Mouse (Mus musculus) T-cell, adult 2 months (primary cell): ENCODE data around the gene Agpat3.

Source experiments
- DNase-seq: peaks from one replicate; pipeline ENCODE4 v3.0.0; 2022; ENCODE audit warnings: low spot score

Gene Agpat3

DNA sequence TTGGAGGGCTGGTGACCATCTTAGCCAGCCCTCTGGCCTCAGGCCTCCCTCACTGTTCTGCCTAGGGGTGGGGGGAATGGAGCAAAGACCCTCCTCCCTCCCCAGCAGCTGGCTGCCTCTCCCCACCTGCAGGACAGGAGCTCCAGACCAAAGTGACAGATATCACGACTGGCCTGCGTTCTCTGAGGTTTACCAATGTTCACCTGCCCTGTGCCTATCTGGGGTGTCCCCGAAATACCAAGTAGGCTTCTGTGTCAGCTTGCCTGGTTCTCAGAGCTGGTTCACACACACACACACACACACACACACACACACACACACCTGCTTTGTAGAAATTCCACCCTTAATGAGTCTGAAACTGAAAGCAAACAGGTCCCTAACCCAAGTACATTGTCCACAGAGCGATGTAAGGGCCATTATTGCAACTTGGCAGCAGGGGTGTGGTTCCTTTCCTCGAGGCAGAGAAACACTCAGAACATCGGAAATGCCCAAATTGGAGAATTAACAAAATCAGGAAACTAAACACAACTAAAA, 94.1 kb downstream of the Agpat3 start:
- DNase-seq: no peak

DNA sequence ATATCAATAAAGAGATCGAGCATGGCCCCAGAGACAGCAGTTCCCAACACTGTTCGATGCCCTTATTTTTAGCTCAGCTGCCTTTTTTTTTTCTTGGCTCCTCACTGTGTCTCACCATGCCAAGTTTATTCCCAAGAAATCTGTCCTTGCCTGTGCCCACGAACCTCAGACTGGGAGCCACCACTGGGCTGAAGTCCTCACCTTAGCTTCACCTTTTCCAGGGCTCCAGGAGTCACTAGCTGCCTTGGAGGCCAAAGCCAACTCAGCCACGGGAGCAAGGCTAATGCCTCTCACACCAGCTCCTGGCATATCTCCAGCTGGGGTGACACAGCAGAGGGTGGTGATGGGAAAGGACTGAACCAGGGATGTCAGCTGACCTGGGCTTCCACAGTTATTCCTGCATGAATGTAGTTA, 96.6 kb downstream of the Agpat3 start:
- DNase-seq: no peak

DNA sequence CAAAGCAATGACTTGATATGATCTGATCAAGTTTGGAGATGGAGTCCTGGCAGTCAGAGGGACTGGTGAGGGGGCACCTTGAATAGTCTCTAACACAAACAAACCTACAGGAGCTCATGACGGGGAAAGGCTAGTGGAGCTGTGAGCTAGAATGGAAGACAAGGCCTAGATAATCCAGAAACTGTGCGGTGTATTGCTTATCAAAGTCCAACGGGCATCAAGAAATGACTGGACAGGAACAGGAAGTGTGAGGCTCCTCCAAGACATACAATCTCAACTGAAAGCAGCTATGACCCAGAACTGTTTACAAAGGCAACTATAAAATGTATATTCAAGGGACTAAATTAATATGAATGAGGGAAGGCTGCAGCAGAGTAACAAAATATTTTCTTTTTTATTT, 105.1 kb downstream of the Agpat3 start:
- DNase-seq: no peak

DNA sequence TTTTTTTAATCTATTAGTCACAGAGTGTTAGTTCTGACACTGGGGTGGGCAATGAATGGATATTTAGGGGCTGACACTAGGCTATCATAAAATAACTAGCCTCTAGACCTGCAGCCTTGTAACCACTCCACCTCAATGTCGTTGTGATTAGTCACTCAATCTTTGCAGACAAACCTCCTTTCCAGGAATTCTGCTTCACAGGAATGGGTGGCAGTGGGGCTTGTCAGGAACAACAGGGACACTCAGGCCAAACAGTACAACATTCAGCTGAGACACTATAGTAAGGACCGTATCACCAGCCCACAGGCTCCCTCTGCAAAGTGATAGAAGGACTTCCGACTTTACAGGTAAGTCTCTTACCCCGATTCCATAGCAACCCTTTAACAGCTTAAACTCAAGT, 105.6 kb downstream of the Agpat3 start:
- DNase-seq: no peak

DNA sequence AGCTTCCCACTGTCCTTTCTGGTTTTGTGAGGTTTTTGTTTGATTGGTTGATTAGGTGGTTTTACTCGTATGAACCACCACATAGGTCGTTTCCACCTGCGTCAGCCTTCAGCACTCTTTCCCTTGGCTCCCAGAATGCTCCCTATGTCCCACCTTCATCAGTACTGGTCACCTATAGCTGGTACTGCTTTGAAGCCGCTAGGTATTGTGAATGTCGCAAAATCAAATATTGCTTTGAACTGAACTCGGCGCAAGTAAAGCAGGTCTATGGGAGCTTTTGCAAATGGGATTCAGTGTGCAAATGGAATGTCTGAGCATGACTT, 107.1 kb downstream of the Agpat3 start:
- no peak for DNase-seq

DNA sequence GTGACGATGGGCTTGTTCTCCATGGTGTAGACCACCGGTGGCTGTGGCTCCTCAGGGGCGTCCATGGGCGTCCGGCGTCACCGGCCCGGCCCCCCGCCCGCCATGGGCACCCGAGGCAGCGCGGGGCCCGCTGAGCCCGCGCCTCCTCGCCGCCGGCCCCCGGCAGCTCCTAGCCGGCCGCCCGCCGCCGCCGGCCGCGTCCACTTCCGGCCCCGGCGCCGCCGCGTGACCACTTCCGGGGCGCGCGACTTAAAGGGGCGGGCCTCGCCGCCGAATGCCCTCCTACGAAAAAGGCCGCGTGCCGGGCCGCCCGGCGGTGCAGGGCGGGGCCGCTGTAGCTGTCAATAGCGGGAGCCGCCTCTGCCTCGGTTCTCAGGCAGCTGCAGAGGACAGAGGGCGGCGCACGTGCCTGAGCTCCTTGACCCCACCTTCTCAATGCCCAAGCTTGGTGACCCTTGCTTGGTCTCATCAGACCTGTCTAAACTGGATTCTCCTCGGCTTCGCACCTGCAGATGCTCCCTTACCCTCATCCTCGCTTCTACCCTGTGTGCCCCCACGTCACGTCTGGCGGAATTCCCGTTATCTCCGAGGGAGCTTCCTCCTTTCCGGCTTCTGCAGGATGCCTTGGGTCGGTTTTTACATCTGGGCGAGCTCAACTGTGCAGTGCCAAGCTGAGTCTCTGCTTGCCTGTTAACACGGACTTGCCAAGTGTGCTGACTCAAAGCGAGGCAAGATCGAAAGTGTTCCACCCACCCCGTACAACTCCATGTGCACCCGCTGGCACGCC, 107.7 kb downstream of the Agpat3 start, which contains the start of gene Trappc10:
TSS of gene Trappc10 (minus strand) at position 204 of the 787 bp plus-strand sequence.
- DNase-seq: peak; percentile 86

DNA sequence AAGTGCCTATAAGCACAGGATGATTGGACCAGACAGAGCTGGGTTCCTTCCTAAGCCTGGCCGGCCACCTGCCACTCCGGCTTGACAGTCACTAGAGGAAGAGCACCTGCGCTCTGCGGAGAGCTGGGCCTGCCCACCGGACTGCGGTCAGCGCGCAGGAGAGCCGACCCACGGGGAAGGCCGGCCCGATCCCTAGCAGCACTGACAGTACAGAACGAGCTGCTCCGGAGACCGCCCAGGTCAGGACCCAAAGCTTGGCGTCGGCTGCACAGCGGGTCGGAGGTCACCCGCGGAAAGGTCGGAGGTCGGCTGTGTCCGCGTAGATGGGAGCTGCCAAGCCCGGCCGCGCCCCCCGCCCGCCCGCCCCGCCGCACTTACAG, 108.2 kb downstream of the Agpat3 start:
- DNase-seq: peak; percentile 24

DNA sequence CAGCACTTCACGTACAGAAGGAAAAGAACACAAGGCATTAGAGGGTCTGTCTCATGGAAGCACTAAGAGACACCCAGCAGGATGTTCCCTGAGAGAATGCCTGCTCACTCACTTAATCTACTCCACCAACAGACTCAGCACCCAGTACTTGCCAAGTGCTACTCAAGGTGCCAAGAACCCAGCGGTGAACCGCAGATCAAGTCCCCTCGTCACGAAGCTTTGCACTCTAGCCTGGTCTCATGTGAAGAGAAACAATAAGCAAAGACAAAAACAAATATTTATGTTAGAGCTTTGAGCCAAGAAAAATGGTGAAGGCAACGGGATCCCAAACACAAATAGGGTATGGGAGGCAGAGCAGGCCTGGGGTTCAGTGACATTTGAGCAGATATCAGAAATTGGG, 113.4 kb downstream of the Agpat3 start:
- DNase-seq: no peak

DNA sequence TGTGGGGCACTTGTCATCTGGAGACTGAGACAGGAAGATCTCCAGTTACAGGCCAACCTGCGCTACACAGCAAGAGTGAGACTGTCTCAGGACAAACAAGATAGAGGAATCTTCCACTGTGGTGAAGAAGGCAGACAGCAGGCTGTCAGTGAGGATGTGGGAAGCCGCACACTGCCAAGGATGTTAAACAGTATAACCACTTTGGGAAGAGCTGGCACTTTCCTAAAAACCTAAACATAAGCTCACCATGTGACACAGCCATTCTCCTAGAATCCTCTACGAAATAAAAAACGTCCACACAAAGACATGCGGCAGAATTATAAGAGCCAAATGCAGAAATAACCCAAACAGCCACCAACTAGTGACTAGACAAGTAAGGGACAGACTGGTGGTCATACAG, 114.0 kb downstream of the Agpat3 start:
- DNase-seq: no peak

DNA sequence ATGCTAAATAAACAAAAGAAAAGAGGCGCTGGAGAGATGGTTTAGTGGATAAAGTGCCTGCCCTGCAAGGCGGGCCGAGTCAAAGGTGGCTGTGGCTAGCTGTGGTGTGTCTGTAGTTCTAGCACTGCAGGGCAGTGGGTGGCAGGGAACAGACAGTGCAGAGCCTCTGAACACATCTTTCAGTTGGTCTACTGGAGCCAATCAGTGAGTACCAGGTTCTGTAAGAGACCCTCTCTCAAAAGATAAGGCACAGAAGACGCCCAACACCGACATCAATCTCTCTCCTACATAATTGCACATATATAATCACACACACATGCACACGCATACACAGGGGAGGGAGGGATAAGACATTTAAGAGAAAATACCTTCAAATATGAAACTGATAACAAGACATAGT, 114.5 kb downstream of the Agpat3 start:
- no peak for DNase-seq

DNA sequence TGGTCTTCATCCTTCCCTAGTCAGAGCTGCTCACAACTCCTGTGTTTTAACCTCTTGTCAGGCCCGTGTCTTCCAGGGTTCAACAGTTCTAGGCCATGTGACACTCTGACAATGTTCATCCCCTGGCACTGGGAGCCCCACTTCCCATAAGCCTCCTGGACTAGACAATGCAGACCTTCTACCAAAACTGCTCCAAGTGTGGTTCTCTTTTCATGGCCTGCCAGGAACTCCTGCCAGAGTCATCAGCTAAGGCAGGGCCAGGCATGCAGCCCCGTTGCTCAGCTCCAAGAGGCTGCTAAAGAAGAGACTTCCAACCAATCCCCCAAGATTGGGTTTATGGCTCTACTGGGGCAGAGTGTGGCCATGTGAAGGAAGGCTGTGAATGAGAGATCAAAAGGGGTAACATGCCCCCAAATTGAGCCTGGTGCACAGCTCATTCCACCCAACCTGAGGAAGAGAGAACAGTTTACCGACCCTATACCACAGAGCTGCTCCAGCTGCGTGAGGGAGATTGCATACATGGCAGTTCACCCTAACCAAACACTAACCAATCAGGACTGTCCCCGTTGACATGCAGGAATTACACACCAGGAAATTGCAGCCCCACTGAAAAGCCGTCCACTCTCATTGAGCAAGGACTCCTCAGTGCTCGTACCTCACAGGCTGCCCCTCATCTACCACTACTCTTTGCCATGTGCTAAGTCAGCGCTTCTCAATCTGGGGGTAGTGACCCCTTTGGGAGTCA, 115.2 kb downstream of the Agpat3 start:
- no peak for DNase-seq

DNA sequence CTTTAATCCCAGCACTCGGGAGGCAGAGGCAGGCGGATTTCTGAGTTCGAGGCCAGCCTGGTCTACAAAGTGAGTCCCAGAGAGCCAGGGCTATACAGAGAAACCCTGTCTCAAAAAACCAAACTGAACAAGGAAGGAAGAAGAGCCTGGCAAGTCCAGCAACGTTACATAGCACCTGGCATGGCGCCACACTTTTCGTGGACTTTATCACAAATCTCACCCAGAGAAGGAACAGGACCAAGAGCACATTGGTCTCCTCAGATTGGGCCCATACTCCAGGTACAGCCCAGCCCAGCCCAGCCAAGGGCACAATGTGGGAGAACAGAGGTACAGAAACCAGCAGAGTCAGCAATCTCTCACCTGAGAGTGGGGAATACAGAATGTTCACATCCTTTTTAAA, 118.5 kb downstream of the Agpat3 start:
- DNase-seq: no peak

DNA sequence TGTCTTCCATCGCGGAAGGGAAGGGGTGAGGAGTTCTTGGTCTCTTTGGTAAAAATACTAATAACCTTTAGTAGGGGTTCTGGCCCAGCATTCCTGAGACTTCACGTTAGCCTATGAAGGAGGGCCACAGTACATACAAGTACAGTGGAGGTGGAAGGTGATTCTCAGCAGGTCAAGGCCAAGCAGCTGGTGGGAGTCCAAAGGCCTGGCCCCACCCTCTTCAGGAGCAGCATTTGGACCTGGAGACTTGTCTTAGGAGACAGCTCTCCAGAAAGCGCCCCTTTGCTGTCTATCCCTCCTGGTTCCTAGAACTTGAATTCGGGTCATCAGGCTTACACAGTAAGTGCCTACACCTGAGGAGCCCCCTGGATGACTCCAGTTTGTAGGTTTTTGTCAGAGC, 119.1 kb downstream of the Agpat3 start:
- no peak for DNase-seq

DNA sequence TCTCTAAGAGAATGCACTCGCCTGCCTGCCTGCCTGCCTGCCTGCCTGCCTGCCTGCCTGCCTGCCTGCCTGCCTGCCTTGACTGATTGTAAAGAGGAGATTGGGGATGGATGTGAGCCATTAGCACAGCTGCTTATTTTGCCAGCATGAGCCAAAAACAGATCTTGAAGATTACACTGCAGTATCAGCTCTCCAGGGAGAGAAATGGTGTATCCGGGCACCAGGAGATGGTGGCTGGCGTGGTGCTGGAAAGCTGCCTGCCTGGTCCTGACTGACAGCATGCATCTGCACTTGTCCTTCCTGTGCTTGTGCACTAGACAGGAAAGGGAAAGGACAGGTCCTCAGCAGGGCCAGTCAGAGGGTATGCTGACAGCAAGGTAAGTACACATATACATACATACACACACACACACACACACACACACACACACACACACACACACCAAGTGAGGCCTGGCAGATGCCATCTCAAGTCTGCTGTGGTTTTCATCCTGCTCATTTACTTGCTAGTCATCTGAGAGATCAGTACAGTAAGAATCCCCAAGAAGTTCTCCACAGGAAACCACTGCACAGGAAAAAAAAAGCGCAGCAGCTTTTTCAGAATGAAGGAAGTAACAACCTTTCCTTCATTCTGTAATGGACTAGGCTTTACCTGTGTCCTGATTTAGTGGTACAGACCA, 119.8 kb downstream of the Agpat3 start:
- peak; percentile 25 for DNase-seq

DNA sequence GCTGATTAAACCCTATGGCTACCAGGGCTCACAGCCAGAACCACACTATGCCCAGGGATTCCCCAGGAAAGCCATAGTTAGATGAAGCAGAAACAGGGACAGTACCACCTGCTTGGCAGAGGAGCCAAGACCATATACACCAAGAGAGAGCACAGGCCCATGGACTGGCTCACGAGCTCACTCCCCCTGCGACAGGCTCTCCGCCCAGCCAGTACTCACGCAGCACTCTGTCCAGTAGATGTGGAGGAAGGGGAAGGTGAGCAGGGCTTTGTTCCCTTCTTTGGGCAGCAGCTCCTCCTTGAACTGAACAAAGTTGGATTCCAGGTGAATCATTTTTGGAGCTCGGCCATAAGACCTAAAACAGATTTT, 123.7 kb downstream of the Agpat3 start:
- no peak for DNase-seq

DNA sequence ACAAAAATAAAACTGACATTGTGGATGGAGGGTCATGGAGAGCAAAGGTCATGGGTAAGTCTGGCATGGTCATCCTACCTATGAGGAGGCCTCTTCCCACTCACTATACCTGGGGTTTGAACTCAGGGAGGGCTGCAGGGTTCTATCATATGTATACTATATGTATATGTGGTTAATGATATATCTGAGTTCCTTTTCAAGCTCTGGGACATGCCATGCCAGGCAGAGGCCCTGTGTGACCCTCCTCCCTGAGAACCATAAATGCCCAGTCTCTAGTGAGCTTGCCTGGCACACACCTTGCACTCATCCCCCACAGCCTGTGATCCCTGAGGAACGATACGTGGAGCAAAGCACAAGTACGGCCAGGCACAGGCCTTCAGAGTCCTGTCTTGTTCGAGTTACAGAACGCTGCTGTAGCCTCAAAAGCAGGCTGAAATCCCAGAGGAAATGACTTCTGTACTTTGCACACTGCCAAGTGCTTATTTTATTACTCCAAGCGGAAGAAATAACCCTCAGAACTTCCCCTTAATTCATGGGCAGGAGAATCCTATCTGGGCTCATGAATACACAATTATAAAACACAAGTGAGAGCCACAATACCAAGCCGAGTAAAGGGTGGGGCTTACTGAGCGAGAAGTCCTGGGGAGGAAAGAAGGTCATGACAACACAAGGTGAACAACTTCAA, 124.3 kb downstream of the Agpat3 start:
- no peak for DNase-seq

DNA sequence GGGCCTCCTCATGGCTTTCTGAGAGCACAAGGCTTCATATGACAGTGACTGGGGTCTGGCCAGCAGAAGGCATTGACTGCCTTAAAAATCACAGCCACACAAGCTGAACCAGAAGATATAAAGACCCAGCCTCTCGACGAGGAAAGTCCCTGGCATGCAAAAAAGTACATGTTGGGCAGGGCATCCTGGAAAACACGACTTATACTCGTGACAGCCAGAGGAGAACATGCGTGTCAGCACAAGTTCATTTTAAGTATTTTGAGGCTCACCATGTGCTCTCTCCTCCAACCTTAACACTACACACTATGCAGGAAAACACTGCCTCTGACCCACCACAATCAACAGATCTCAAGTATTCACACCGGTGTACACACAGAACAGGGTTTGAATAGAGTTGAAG, 128.2 kb downstream of the Agpat3 start:
- DNase-seq: no peak

DNA sequence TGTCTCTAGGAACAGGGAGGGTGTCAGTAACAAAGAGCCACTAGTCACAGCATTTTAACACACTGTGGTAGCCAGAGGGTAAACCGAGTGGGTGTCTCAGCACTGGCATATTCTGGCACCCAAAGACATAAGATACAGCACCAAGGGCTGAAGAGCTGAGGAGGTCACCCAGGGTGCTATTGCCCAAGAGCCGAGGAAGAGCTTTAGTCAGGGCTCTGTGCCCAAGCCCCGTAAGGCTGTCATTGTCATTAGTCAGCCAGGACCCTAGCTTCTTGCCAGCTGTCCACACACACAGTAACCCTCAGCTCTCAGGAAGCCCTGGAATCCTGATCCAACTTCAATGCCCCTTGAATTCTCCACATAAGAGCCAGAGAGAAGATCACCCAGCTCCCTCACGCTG, 129.4 kb downstream of the Agpat3 start:
- DNase-seq: no peak

DNA sequence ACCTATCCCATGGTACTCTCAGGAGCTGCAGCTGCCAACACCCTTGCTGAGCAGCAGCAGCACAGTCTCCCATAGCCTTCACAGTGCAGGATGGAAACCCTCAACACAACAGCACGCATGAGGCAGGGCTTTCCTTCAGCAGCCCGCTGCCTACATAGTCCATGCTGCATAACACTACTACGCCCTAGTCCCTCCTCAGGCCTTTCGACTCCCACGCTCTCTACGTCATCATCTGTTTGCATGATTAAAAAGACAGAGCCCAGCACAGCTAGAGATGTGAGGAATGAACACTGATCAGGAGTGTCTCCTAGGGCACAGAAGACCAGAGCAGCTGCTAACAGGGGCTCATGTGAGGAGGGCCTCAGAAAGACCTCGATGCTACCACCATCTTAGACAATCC, 131.0 kb downstream of the Agpat3 start:
- DNase-seq: no peak

DNA sequence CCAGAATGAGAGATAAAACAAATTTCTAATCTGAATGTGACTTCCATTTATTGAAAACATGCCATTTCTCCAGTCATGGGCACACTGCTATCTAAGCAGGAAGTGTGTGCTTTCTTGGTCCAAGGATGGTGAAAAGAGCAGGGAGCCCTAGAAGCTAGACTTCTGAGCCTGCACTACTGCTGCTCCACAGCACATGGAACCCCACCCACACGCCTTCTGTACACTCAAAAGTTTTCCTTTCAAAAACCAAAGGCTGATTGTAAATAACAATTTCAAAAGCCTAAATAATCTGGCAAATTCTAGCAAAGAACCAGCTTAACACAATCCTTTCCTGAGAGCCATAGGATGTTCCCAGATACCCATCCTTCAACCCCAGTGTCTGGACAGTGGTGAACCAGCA, 132.8 kb downstream of the Agpat3 start:
- DNase-seq: no peak
